Mouse (Mus musculus): ENCODE measurements around the gene Adss.

GRCm38 (mm10) chr1:177723786-177724185, 72.5 kb downstream of the Adss start:
- TF ChIP-seq POLR2A (IDR thresholded peaks at IDR 0.05; ENCODE audit: borderline replicate concordance, low read depth, low read length) = no peak
- TF ChIP-seq CTCF (IDR thresholded peaks at IDR 0.05; ENCODE audit: low read depth, low read length) = no peak
